Mouse (Mus musculus): ENCODE results near the gene D930048N14Rik. TPM values are rescaled to one million over a fixed set of nuclear protein-coding genes. Genes with fewer than 3 reads are reported as not detected.
A peak's percentile ranks its signal among the peaks of the same experiment; 100 is the strongest.

Gene D930048N14Rik
- polyA plus RNA-seq, 1 experiment from 2014 or later: 0.44 TPM

DNA sequence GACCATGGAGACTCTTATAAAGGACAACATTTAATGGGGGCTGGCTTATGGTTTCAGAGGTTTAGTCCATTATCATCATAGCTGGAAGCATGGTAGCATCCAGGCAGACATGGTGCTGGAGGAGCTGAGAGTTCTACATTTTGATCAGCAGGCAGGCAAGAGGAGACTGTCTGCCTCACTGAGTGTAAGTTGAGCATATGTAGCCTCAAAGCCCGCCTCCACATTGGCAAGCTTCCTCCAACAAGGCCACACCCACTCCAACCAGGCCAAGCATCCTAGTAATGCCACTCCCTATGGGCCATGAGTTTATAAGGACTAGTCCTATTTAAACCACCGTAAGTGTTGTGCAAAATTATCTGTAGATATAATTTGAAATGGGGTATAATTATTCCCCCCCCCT, 20.6 kb downstream of the D930048N14Rik start:
- Histone ChIP-seq H3K27ac (ENCODE audit: low read depth, low read length) (no peak overlapping the region), H3K9ac (ENCODE audit: low read length) (no peak overlapping the region), H3K36me3 (ENCODE audit: control insufficient read depth, insufficient read depth, low read length) (no peaks in the 10 kb centered on the region), H3K4me2 (ENCODE audit: low read length) (no peak overlapping the region), H3K27me3 (replicated peaks; ENCODE audit: control insufficient read depth, insufficient read depth, low read length) (no peaks in the 10 kb centered on the region), H3K4me1 (ENCODE audit: control insufficient read depth, insufficient read depth, low read length) (no peaks in the 10 kb centered on the region), H3K9me3 (replicated peaks; ENCODE audit: control insufficient read depth, low read length) (no peaks in the 10 kb centered on the region), H3K4me3 (ENCODE audit: low read depth, low read length) (no peak overlapping the region)
- no peak for ATAC-seq
- no peak for DNase-seq (ENCODE audit: low spot score)
- 73% methylated on average over 2 of the region's 2 CpGs for WGBS

DNA sequence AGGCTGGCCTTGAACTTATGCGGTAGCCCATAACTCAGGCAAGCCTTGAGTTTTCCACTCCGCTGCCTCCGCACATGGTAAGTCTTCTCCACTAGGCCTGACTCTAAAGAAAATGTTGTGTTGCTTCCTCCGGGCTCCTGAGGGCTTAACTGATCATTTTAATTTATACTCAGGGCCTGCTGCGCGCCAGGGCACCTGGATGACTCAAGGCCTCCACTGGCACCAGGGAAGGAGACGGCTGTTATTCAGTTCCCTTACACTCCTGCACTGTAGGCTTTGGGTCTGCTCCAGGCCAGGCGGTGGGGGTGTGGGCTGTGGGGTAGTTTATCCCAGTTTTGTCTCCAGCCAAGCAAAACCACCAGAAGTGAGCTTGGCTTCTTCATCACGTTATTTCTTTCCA, 22.5 kb downstream of the D930048N14Rik start:
- DNase-seq (ENCODE audit: low spot score) (no peak), ATAC-seq (no peak)
- Histone ChIP-seq H3K27me3 (replicated peaks; ENCODE audit: control insufficient read depth, insufficient read depth, low read length) (no peaks in the 10 kb centered on the region), H3K4me2 (ENCODE audit: low read length) (no peak overlapping the region), H3K4me1 (ENCODE audit: control insufficient read depth, insufficient read depth, low read length) (no peaks in the 10 kb centered on the region), H3K4me3 (ENCODE audit: low read depth, low read length) (no peak overlapping the region), H3K9me3 (replicated peaks; ENCODE audit: control insufficient read depth, low read length) (no peaks in the 10 kb centered on the region), H3K9ac (ENCODE audit: low read length) (no peak overlapping the region), H3K36me3 (ENCODE audit: control insufficient read depth, insufficient read depth, low read length) (no peaks in the 10 kb centered on the region), H3K27ac (ENCODE audit: low read depth, low read length) (no peak overlapping the region)
- WGBS: 82% methylated on average over 9 of the region's 9 CpGs

DNA sequence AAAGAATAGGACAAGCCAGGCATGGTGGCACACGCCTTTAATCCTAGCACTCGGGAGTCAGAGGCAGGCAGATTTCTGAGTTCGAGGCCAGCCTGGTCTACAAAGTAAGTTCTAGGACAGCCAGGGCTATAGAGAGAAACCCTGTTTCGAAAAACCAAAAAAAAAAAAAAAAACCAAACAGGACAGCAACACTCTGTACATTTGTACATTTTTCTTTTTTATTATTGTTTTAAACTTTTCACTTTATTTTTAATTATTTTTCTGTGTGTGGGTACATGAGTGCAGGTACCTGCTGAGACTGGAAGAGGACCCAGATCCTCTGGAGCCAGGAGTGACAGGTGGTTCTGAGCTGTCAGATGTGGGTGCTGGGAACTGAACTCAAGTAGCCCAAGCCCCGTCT, 24.6 kb downstream of the D930048N14Rik start:
- H3K27ac ChIP-seq (ENCODE audit: low read depth, low read length): no peak overlapping the region
- H3K27me3 ChIP-seq (replicated peaks; ENCODE audit: control insufficient read depth, insufficient read depth, low read length): no peaks in the 10 kb centered on the region
- WGBS: 83% methylated on average over 5 of the region's 5 CpGs
- H3K9me3 ChIP-seq (replicated peaks; ENCODE audit: control insufficient read depth, low read length): no peaks in the 10 kb centered on the region
- H3K9ac ChIP-seq (ENCODE audit: low read length): no peak overlapping the region
- no peak for ATAC-seq
- no peak overlapping the region for H3K4me2 ChIP-seq (ENCODE audit: low read length)
- H3K4me1 ChIP-seq (ENCODE audit: control insufficient read depth, insufficient read depth, low read length): no peaks in the 10 kb centered on the region
- no peak for DNase-seq (ENCODE audit: low spot score)
- no peaks in the 10 kb centered on the region for H3K36me3 ChIP-seq (ENCODE audit: control insufficient read depth, insufficient read depth, low read length)
- H3K4me3 ChIP-seq (ENCODE audit: low read depth, low read length): no peak overlapping the region

DNA sequence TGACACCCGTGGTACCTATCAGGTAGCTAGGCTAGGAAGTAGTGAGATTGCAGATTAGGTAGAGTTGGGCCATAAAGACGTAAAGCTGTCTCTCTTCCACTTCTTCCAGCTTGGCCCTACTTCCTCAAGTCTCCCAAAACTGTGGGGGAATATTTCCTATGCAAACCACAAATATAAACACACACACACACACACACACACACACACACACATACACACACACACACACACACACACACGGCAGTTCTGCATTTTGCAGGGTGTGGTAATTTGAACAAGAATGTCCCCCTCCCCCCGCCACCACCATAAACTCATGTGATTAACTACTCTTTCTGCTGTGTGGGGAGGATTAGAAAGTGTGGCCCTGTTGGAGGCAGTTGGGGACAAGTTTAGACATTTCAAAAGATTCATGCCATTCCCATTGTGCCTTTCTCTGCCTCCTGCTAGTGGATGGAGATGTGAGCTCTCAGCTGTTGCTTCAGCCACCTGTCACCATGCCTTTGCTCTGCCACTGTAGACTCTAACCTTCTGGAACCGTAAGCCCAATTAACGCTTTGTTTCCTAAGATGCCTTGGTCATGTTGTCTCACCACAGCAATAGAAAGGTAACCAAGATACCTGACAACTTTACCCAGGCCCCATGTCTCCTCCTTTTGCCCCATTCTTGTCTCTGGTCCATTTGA, 27.1 kb downstream of the D930048N14Rik start:
- no peaks in the 10 kb centered on the region for H3K36me3 ChIP-seq (ENCODE audit: control insufficient read depth, insufficient read depth, low read length)
- no peak overlapping the region for H3K4me2 ChIP-seq (ENCODE audit: low read length)
- 75% methylated on average over 6 of the region's 6 CpGs for WGBS
- no peak for ATAC-seq
- H3K4me1 ChIP-seq (ENCODE audit: control insufficient read depth, insufficient read depth, low read length): no peaks in the 10 kb centered on the region
- DNase-seq (ENCODE audit: low spot score): no peak
- H3K27ac ChIP-seq (ENCODE audit: low read depth, low read length): no peak overlapping the region
- H3K27me3 ChIP-seq (replicated peaks; ENCODE audit: control insufficient read depth, insufficient read depth, low read length): no peaks in the 10 kb centered on the region
- H3K9ac ChIP-seq (ENCODE audit: low read length): no peak overlapping the region
- H3K9me3 ChIP-seq (replicated peaks; ENCODE audit: control insufficient read depth, low read length): no peaks in the 10 kb centered on the region
- no peak overlapping the region for H3K4me3 ChIP-seq (ENCODE audit: low read depth, low read length)

DNA sequence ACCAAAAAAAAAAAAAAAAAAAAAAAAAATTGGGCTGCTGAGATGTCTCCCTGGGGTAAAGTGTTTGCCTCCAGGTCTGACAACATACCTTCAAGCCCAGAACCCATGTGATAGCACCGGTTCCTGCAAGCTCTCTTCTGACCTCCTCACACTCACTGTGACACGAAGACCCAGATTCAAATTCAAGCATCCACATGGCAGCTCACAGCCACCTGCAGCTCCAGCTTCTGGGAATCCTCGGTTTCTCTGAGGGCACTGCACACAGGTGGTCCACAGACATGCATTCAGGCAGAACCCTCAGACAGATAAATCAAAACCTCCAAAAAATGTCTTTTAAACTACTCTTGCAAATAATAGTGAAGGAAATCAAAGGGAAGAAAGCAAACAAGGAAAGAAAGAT, 28.7 kb downstream of the D930048N14Rik start:
- Histone ChIP-seq H3K36me3 (ENCODE audit: control insufficient read depth, insufficient read depth, low read length) (no peaks in the 10 kb centered on the region), H3K4me1 (ENCODE audit: control insufficient read depth, insufficient read depth, low read length) (no peaks in the 10 kb centered on the region), H3K9me3 (replicated peaks; ENCODE audit: control insufficient read depth, low read length) (no peaks in the 10 kb centered on the region), H3K4me2 (ENCODE audit: low read length) (no peak overlapping the region), H3K27ac (ENCODE audit: low read depth, low read length) (no peak overlapping the region), H3K9ac (ENCODE audit: low read length) (no peak overlapping the region), H3K27me3 (replicated peaks; ENCODE audit: control insufficient read depth, insufficient read depth, low read length) (no peaks in the 10 kb centered on the region), H3K4me3 (ENCODE audit: low read depth, low read length) (no peak overlapping the region)
- DNase-seq (ENCODE audit: low spot score) (no peak), ATAC-seq (no peak)
- WGBS: 77% methylated on average over 3 of the region's 3 CpGs

DNA sequence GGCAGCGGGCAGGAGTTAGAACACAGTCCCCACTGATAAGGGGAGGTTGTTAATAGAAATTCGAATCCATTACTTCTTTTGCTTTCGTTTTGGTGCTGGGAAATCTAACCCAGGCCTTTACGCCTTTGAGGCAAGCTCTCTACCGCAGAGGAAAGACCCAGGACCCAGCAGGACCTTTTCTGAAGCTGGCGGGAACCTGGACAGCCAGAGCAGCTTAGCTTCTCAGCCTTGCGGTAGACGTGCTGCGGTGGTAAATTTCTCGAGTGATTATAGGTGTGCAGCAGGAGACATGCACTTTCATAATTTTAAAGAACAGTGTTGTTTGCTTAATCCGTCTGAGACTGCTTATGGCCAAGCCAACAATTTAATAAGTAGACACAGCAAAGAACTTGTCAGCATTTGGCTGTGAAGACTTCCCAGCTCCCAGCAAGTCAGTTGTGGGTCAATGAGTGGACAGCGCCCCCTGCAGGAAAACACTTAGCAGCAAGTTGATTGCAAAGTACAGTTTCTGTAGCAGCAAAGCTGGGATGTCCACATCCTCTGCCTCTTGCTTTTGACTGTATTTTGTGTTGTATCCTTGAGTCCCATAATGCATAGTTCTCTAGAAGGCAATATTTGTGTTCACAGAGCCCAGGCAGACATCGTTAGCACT, 30.7 kb downstream of the D930048N14Rik start:
- WGBS: 35% methylated on average over 13 of the region's 13 CpGs
- Histone ChIP-seq H3K9ac (ENCODE audit: low read length) (no peak overlapping the region), H3K27ac (ENCODE audit: low read depth, low read length) (no peak overlapping the region), H3K4me1 (ENCODE audit: control insufficient read depth, insufficient read depth, low read length) (no peaks in the 10 kb centered on the region), H3K36me3 (ENCODE audit: control insufficient read depth, insufficient read depth, low read length) (peaks cover 8% of the 10 kb centered on the region; the same call in 1 of the 2 replicates), H3K4me3 (ENCODE audit: low read depth, low read length) (no peak overlapping the region), H3K27me3 (replicated peaks; ENCODE audit: control insufficient read depth, insufficient read depth, low read length) (no peaks in the 10 kb centered on the region), H3K4me2 (ENCODE audit: low read length) (0 out of 2 replicates have a peak overlapping the region, but pooled peaks have one; percentile 8), H3K9me3 (replicated peaks; ENCODE audit: control insufficient read depth, low read length) (no peaks in the 10 kb centered on the region)
- DNase-seq (ENCODE audit: low spot score) (peak; percentile 83), ATAC-seq (0 out of 2 replicates have a peak, but pooled peaks have one; percentile 32)

DNA sequence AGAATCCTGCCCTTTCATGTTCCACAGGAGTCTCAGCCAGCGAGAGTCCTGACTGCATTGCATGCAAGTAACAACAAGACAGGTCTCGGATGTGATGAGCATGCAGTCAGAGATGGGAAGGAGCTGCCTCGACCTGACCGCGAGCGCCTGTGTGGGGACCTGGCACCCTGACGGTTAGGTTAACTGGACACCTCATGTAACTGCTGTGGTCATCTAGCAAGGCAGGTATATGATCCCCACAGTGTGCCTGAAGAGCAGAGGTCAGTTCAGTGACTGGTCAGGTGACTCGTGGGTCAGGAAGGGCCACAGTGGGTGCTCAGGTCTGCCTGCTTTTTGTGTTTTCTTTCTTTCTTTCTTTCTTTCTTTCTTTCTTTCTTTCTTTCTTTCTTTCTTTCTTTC, 31.2 kb downstream of the D930048N14Rik start:
- Histone ChIP-seq H3K4me3 (ENCODE audit: low read depth, low read length) (no peak overlapping the region), H3K9ac (ENCODE audit: low read length) (no peak overlapping the region), H3K27me3 (replicated peaks; ENCODE audit: control insufficient read depth, insufficient read depth, low read length) (no peaks in the 10 kb centered on the region), H3K27ac (ENCODE audit: low read depth, low read length) (no peak overlapping the region), H3K9me3 (replicated peaks; ENCODE audit: control insufficient read depth, low read length) (no peaks in the 10 kb centered on the region), H3K4me2 (ENCODE audit: low read length) (no peak overlapping the region), H3K36me3 (ENCODE audit: control insufficient read depth, insufficient read depth, low read length) (peaks cover 8% of the 10 kb centered on the region; the same call in 1 of the 2 replicates), H3K4me1 (ENCODE audit: control insufficient read depth, insufficient read depth, low read length) (no peaks in the 10 kb centered on the region)
- no peak for ATAC-seq
- 44% methylated on average over 8 of the region's 8 CpGs for WGBS
- no peak for DNase-seq (ENCODE audit: low spot score)

DNA sequence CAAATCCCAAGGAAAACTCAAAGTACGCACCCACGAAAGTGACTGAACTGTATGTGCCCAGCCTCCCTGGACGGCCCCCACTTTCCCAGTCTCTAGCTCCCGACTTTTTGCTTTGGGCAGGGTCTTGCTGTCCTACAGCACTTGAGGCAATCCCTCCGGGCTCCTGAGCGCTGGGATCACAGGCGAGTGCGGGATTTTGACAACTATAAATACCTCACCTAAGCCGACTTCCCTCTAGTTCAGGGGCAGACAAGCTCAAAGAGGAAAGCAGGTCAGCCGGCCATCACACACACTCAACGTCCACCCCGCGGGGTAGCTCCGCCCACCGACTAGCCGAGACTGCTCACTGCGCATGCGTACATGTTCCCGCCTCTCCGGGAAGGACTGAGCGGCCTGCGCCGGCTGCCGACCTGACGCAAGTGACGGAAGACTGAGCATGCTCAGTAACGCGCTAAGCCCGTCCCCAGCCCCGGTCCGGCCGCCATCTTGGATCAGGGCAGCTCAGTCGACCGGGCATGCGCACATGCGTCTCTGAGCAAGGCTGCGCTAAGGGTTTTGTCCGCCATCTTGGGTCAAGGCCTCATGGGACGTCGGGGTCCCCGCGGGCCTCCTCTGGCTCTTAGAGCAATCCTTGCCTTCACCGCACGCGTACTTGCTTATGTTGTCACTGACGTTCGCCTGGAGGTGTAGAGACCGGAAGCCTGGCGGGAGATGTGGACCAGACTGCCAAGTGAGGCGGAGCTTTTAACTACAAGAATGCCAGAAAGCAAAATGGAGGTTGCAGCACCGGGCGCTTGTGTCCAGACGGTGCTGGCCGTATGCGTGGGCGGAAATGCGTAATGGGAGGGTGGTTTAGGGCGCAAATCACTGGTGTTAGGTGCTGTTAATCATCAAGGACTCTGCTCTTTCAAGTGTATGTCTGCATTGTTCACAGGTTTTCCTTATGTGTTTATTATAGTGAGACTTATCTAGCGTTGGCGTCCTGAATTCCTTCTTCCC, 37.9 kb downstream of the D930048N14Rik start, which contains the start of gene 0610009B22Rik:
TSS of gene 0610009B22Rik (minus strand) at position 545 of the 999 bp plus-strand sequence.
- peak; percentile 99 for ATAC-seq

More for the DNA sequence above, 37.9 kb downstream of the D930048N14Rik start, which contains the start of gene 0610009B22Rik:
- Histone ChIP-seq H3K4me1 (ENCODE audit: control insufficient read depth, insufficient read depth, low read length) (peaks cover 6% of the 10 kb centered on the region), H3K9ac (ENCODE audit: low read length) (peak within 1 kb of the TSS; percentile 83), H3K27me3 (replicated peaks; ENCODE audit: control insufficient read depth, insufficient read depth, low read length) (no peaks in the 10 kb centered on the region), H3K4me3 (ENCODE audit: low read depth, low read length) (peak within 1 kb of the TSS; percentile 66), H3K4me2 (ENCODE audit: low read length) (peak within 1 kb of the TSS; percentile 71), H3K27ac (ENCODE audit: low read depth, low read length) (peak within 1 kb of the TSS; percentile 98), H3K9me3 (replicated peaks; ENCODE audit: control insufficient read depth, low read length) (no peaks in the 10 kb centered on the region), H3K36me3 (ENCODE audit: control insufficient read depth, insufficient read depth, low read length) (peaks cover 11% of the 10 kb centered on the region; the same call in 1 of the 2 replicates)
- DNase-seq (ENCODE audit: low spot score): peak; percentile 100
- WGBS: under 1% methylated on average over 60 of the region's 60 CpGs
